Mouse (Mus musculus): ENCODE measurements around the gene Kcnn4. TPM values are rescaled to one million over a fixed set of nuclear protein-coding genes. Genes with fewer than 3 reads are reported as not detected.

Gene Kcnn4
- polyA plus RNA-seq, 1 experiment, result 9.0 TPM

DNA sequence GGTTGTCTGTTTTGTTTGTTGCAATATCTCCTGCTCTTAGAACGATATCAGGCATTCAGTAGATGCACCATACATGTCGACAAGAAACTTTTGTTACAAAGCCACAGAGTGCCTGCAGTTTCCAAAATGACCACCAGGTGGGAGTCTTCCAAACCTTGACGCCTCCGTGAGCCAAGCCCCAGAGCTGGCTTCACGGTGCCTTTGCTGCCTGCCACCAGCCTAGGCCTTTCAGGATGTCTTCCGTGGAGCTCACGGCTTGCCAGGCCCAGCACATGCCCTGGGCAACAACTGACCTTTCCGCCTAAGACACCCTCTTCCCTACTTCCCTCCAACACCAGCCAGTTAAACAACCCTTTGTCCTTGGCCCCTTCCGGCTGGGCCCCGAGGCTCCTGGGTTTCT, 5.2 kb upstream of the Kcnn4 start:
- Histone ChIP-seq H3K4me3 (replicated peaks; ENCODE audit: extremely low read depth, low read depth, low read length) (no peak overlapping the region), H3K4me1 (ENCODE audit: control insufficient read depth, insufficient read depth, low read length) (no peaks in the 10 kb centered on the region; the same call in 1 of the 2 replicates)
- peak; percentile 84 for TF ChIP-seq CTCF (IDR thresholded peaks at IDR 0.05; ENCODE audit: insufficient read depth, low read length)
- no peak for TF ChIP-seq POLR2A (IDR thresholded peaks at IDR 0.05; ENCODE audit: borderline replicate concordance, extremely low read depth, low read depth, low read length)
- WGBS, result 19% methylated on average over 10 of the region's 10 CpGs
- DNase-seq, result peak; percentile 78

DNA sequence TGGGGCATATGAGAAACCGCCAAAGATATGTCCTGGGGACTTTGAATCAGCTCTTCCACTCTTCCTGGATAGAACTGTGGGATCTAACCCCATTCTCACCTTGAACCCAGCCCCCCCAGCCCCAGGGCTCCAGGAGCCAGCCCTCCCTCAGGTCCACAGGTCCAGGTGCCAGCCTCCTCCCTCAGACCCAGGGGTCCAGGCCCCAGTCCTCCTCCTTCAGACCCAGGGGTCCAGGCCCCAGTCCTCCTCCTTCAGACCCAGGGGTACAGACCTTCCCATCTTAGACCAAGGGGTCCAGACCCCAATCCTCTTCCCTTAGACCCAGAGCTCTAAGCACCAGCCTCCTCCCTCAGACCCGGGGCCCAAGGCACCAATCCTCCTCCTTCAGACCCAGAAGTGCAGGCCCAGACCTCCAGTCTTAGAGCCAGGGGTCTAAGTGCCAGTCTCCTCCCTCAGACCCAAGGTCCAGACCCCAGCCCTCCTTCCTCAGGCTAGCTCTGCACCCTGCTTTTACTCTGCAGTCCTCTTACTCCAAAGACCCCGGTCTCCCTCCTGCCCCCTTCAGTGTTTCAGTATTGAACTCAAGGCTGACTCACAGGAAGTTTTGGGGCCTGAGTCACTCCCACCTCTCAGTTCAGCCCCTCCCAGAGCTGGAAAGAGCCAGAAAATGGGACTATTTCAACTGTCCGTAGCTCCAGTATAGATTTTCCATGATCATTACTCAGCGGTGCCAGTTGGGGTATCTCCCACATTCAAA, 4.6 kb upstream of the Kcnn4 start:
- H3K4me1 ChIP-seq (ENCODE audit: control insufficient read depth, insufficient read depth, low read length), result no peaks in the 10 kb centered on the region; the same call in 1 of the 2 replicates
- no peak for DNase-seq
- H3K4me3 ChIP-seq (replicated peaks; ENCODE audit: extremely low read depth, low read depth, low read length), result no peak overlapping the region
- WGBS, result 62% methylated on average over 5 of the region's 5 CpGs
- no peak for TF ChIP-seq POLR2A (IDR thresholded peaks at IDR 0.05; ENCODE audit: borderline replicate concordance, extremely low read depth, low read depth, low read length)
- TF ChIP-seq CTCF (IDR thresholded peaks at IDR 0.05; ENCODE audit: insufficient read depth, low read length), result no peak

DNA sequence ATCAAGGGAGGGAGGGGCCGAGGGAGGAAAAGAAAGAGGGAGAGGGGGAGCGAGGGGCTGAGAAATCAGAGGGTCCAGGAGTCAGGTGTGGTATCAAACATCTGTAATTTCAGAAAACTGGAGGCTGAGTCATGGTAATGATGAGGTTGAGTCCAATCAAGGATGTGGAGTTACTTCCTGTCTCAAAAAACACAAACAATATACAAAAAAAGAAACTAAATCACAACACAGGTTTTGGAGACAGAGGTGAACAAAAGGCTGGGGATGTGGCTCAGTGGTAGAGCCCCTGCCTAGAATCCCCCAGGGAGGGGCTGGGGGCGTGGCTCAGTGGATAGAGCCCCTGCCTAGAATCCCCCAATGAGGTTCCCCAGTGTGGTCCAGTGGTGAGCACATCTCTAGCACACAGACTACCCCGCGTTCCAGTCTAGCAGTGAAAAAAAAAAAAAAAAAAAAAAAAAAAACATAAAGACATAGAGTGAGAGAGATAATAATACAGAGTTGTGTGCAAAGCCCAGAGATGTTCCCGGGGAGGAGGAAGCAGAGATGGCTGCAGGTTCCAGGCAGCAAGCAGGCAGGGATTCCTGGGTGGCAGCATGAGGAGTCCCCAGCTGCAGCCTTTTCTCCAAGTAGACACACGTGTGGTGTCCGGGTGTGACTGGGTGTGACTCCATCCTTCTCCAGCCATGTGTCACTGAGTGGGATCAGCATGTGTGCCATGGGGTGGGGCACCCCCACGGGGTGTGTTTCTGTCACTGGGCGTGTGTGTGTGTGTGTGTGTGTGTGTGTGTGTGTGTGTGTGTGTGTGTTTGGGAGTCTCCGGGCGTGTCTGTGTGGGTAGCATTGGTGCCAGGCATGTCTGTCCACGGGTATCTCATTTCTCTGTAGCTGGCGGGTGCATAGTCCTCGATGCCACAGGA, 3.1 kb upstream of the Kcnn4 start:
- no peak for DNase-seq
- no peak overlapping the region for H3K4me3 ChIP-seq (replicated peaks; ENCODE audit: extremely low read depth, low read depth, low read length)
- 59% methylated on average over 15 of the region's 15 CpGs for WGBS
- TF ChIP-seq POLR2A (IDR thresholded peaks at IDR 0.05; ENCODE audit: borderline replicate concordance, extremely low read depth, low read depth, low read length) (no peak), CTCF (IDR thresholded peaks at IDR 0.05; ENCODE audit: insufficient read depth, low read length) (no peak)
- H3K4me1 ChIP-seq (ENCODE audit: control insufficient read depth, insufficient read depth, low read length), result no peaks in the 10 kb centered on the region; the same call in 1 of the 2 replicates

DNA sequence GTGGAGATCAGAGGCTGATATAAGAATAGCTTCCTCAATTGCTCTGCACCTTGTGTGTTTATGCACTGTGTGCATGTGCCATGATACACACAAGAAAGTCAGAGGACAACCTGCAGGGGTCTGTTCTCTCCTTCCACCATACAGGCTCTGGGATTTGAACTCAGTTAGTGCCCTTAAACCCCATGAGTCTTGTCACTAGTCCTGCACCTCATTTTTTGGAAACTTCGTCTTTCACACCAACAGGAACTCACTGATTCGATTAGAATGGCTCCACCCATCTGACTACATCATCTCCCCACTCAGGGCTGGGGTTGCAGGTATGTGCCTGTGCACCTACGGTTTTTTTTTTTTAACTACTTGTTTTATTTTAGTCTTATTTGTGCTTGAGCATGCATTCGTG, 1.8 kb upstream of the Kcnn4 start:
- no peak for TF ChIP-seq CTCF (IDR thresholded peaks at IDR 0.05; ENCODE audit: insufficient read depth, low read length)
- no peak for TF ChIP-seq POLR2A (IDR thresholded peaks at IDR 0.05; ENCODE audit: borderline replicate concordance, extremely low read depth, low read depth, low read length)
- WGBS, result 48% methylated on average over 4 of the region's 4 CpGs
- DNase-seq, result no peak
- Histone ChIP-seq H3K4me1 (ENCODE audit: control insufficient read depth, insufficient read depth, low read length) (peaks cover 6% of the 10 kb centered on the region), H3K4me3 (replicated peaks; ENCODE audit: extremely low read depth, low read depth, low read length) (no peak overlapping the region)

DNA sequence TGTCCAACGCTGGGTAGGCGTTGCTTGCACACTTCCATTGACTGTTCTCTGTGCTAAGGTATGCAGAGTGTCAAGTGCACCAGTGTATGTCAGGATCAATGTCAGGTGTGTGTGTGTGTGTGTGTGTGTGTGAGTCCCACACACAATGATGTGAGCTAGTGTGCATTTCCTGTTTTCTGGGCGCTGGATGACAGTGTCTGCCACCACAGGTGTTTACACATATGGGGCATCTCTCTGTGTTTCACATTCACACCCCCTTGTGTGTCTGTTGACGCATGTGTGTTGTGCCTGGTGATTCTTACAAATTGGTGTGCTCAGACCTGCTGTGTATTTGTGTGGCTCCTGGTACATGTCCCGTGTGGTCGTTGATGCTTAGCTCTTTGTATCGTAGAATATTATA, 1.1 kb upstream of the Kcnn4 start:
- no peak for DNase-seq
- Histone ChIP-seq H3K4me1 (ENCODE audit: control insufficient read depth, insufficient read depth, low read length) (peaks cover 12% of the 10 kb centered on the region), H3K4me3 (replicated peaks; ENCODE audit: extremely low read depth, low read depth, low read length) (no peak overlapping the region)
- TF ChIP-seq CTCF (IDR thresholded peaks at IDR 0.05; ENCODE audit: insufficient read depth, low read length), result no peak
- TF ChIP-seq POLR2A (IDR thresholded peaks at IDR 0.05; ENCODE audit: borderline replicate concordance, extremely low read depth, low read depth, low read length), result no peak
- 81% methylated on average over 7 of the region's 7 CpGs for whole genome bisulfite sequencing

DNA sequence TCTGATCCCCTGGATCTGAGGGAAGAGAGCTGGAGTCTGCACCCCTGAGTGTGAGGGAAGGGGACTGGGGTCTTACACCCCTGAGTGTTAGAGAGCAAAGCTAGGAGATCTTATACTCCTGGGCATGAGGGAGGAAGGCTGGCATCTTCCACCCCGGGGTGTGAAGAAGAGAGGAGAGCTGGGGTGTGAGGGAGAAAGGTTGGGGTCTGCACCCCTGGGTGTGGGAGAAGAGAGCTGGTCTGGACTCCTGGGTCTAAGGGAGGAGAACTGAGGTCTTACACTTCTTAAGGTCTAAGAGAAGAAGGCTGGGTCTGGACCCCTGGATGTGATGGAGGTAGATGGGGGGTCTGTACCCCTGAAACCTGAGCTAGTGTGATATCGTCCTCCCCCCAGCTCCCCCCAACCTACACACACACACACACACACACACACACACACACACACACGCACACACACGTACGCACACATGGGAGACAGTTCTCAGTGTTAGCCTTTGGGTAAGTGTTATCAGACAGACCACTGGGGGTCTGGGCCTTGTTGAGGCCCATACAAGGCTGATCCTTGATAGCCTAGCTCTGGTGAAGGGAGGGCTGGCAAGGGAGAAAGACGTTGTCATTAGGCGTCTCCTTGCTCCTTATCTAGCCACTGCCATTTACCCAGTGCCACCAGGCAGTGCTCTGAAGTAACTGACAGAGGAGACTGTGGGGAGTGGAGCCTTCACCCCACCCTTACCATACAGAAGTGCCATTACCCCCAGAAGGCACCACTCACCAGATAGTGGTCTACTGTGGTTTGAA, 1.1 kb downstream of the Kcnn4 start:
- WGBS, result 69% methylated on average over 7 of the region's 7 CpGs

DNA sequence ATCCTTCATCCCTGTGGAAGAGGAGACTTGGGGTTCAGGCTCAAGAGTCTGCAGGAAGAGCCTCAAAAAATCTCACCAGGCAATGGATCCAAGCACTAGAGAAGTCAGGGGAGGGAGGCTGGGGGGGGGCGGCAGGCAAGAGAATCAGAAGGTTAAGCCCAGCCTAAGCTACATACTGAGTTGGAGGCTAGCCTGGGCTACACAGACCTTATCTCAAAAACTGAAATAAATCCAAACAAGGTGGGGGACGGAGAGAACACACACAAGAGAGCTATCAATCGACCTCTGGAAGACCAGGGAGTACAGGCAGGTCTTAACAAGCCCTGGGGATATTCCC, 1.7 kb downstream of the Kcnn4 start:
- WGBS, result 55% methylated on average over 3 of the region's 3 CpGs
- peaks cover 12% of the 10 kb centered on the region for H3K4me1 ChIP-seq (ENCODE audit: control insufficient read depth, insufficient read depth, low read length)
- TF ChIP-seq POLR2A (IDR thresholded peaks at IDR 0.05; ENCODE audit: borderline replicate concordance, extremely low read depth, low read depth, low read length) (no peak), CTCF (IDR thresholded peaks at IDR 0.05; ENCODE audit: insufficient read depth, low read length) (no peak)
- no peak overlapping the region for H3K4me3 ChIP-seq (replicated peaks; ENCODE audit: extremely low read depth, low read depth, low read length)
- DNase-seq, result no peak

More for the DNA sequence above, 1.1 kb downstream of the Kcnn4 start:
- DNase-seq, result no peak
- peaks cover 12% of the 10 kb centered on the region for H3K4me1 ChIP-seq (ENCODE audit: control insufficient read depth, insufficient read depth, low read length)
- TF ChIP-seq CTCF (IDR thresholded peaks at IDR 0.05; ENCODE audit: insufficient read depth, low read length) (no peak), POLR2A (IDR thresholded peaks at IDR 0.05; ENCODE audit: borderline replicate concordance, extremely low read depth, low read depth, low read length) (no peak)
- H3K4me3 ChIP-seq (replicated peaks; ENCODE audit: extremely low read depth, low read depth, low read length), result no peak overlapping the region

GRCm38 (mm10) chr7:24372300-24372699, 2.2 kb downstream of the Kcnn4 start:
- 26% methylated on average over 11 of the region's 11 CpGs for WGBS
- TF ChIP-seq POLR2A (IDR thresholded peaks at IDR 0.05; ENCODE audit: borderline replicate concordance, extremely low read depth, low read depth, low read length) (0 out of 2 replicates have a peak, but pooled peaks have one; percentile 16), CTCF (IDR thresholded peaks at IDR 0.05; ENCODE audit: insufficient read depth, low read length) (no peak)
- DNase-seq, result peak; percentile 45
- peaks cover 12% of the 10 kb centered on the region for H3K4me1 ChIP-seq (ENCODE audit: control insufficient read depth, insufficient read depth, low read length)
- no peak overlapping the region for H3K4me3 ChIP-seq (replicated peaks; ENCODE audit: extremely low read depth, low read depth, low read length)

- TF ChIP-seq POLR2A (IDR thresholded peaks at IDR 0.05; ENCODE audit: borderline replicate concordance, extremely low read depth, low read depth, low read length) (no peak), CTCF (IDR thresholded peaks at IDR 0.05; ENCODE audit: insufficient read depth, low read length) (no peak)
- Histone ChIP-seq H3K4me3 (replicated peaks; ENCODE audit: extremely low read depth, low read depth, low read length) (no peak overlapping the region), H3K4me1 (ENCODE audit: control insufficient read depth, insufficient read depth, low read length) (peaks cover 12% of the 10 kb centered on the region)
- 53% methylated on average over 4 of the region's 4 CpGs for WGBS
- DNase-seq, result no peak
Measured at GRCm38 (mm10) chr7:24372786-24373185, 2.7 kb downstream of the Kcnn4 start.
